Mouse (Mus musculus) kidney, embryonic 14.5 days (tissue): Measurements from ENCODE around the gene Mtx1. TPM values are rescaled to one million over a fixed set of nuclear protein-coding genes. Genes with fewer than 3 reads are reported as not detected.

ENCODE experiments used
- ATAC-seq: fragments of 200-750 bp; cut with Nextera tagmentation; 2 replicates; pipeline ENCODE4 v1.8.0; 2017; ENCODE audit warnings: moderate number of reproducible peaks, mild to moderate bottlenecking, moderate TSS enrichment, moderate library complexity; ENCODE audit not compliant: low FRiP score, low TSS enrichment
- H3K27ac ChIP-seq: fragments of 300-500 bp; sonication (generic); 2 replicates; pipeline ENCODE4 v1.5.1; 2014; ENCODE audit warnings: low read depth, mild to moderate bottlenecking, low read length, moderate library complexity, mixed read lengths
- H3K27me3 ChIP-seq: fragments of 300-500 bp; sonication (generic); 2 replicates; pipeline ENCODE4 v1.6.1; 2014; ENCODE audit warnings: mild to moderate bottlenecking, low read length; ENCODE audit not compliant: control insufficient read depth, insufficient read depth
- H3K36me3 ChIP-seq: fragments of 300-500 bp; sonication (generic); 2 replicates; pipeline ENCODE4 v1.6.1; 2014; ENCODE audit warnings: low read length, mixed read lengths; ENCODE audit not compliant: control insufficient read depth, insufficient read depth
- H3K4me1 ChIP-seq: fragments of 300-500 bp; sonication (generic); 2 replicates; pipeline ENCODE4 v1.6.1; 2014; ENCODE audit warnings: low read length, mixed read lengths; ENCODE audit not compliant: control insufficient read depth, insufficient read depth
- H3K4me2 ChIP-seq: fragments of 300-500 bp; sonication (generic); replicated peaks from 2 replicates; pipeline ENCODE4 v1.6.1; 2014; ENCODE audit warnings: low read depth, mild to moderate bottlenecking, low read length
- H3K4me3 ChIP-seq: fragments of 300-500 bp; sonication (generic); 2 replicates; pipeline ENCODE4 v1.5.1; 2014; ENCODE audit warnings: mild to moderate bottlenecking, low read length
- H3K9ac ChIP-seq: fragments of 300-500 bp; sonication (generic); 2 replicates; pipeline ENCODE4 v1.6.1; 2014; ENCODE audit warnings: low read depth, mild to moderate bottlenecking, low read length, moderate library complexity
- H3K9me3 ChIP-seq: fragments of 300-500 bp; sonication (generic); 2 replicates; pipeline ENCODE4 v1.6.1; 2016; ENCODE audit warnings: low read length; ENCODE audit not compliant: control insufficient read depth
- WGBS: fragments of 180-500 bp; shearing (Covaris S2); extraction: QIAGEN DNeasy Blood & Tissue Kit; methylation state at CpG from one replicate; pipeline ENCODE4 v1.1.7; 2014; 5-methylcytosine and 5-hydroxymethylcytosine counted together
- polyA plus RNA-seq: library from polyadenylated mRNA; unstranded; fragments of >200 nt; fragmentation: Nextera tagmentation; extraction: Ambion mirVana; gene quantifications from 2 replicates; pipeline ENCODE4 v1.2.1, GENCODE M21; 2014

Mtx1 gene
- polyA plus RNA-seq, 1 experiment from 2014 or later = 217 TPM

GRCm38 (mm10) chr3:89203142-89203514, 23.8 kb downstream of the Mtx1 start:
- no peaks in the 10 kb centered on the region for H3K9me3 ChIP-seq
- peak overlapping the region; percentile 54 for H3K4me2 ChIP-seq
- H3K4me1 ChIP-seq = peaks cover 4% of the 10 kb centered on the region
- H3K27ac ChIP-seq = no peak overlapping the region
- no peaks in the 10 kb centered on the region for H3K27me3 ChIP-seq
- peak overlapping the region; percentile 56 for H3K4me3 ChIP-seq
- H3K9ac ChIP-seq = peak overlapping the region; percentile 48
- H3K36me3 ChIP-seq = peaks cover 21% of the 10 kb centered on the region
- 44% methylated on average over 5 of the region's 5 CpGs for WGBS
- 0 out of 2 replicates have a peak, but pooled peaks have one; percentile 26 for ATAC-seq

GRCm38 (mm10) chr3:89202253-89203141, 24.4 kb downstream of the Mtx1 start, which contains the start of gene Gba:
Gene Gba (plus strand): TSS chr3:89202928.
- Histone ChIP-seq H3K4me1 (peaks cover 4% of the 10 kb centered on the region), H3K4me2 (peak within 1 kb of the TSS; percentile 54), H3K4me3 (peak within 1 kb of the TSS; percentile 56), H3K9ac (peak within 1 kb of the TSS; percentile 48), H3K27me3 (no peaks in the 10 kb centered on the region), H3K9me3 (no peaks in the 10 kb centered on the region), H3K36me3 (peaks cover 15% of the 10 kb centered on the region), H3K27ac (no peak within 1 kb of the TSS)
- WGBS = 27% methylated on average over 13 of the region's 13 CpGs
- ATAC-seq = peak; percentile 88

GRCm38 (mm10) chr3:89199839-89200238, 27.0 kb downstream of the Mtx1 start:
- Histone ChIP-seq H3K4me2 (no peak overlapping the region), H3K36me3 (no peaks in the 10 kb centered on the region), H3K27me3 (no peaks in the 10 kb centered on the region), H3K4me3 (no peak overlapping the region), H3K9ac (no peak overlapping the region), H3K9me3 (no peaks in the 10 kb centered on the region), H3K4me1 (peaks cover 4% of the 10 kb centered on the region), H3K27ac (no peak overlapping the region)
- ATAC-seq = no peak
- 86% methylated on average over 3 of the region's 3 CpGs for WGBS

GRCm38 (mm10) chr3:89195979-89196877, 30.7 kb downstream of the Mtx1 start:
- peak; percentile 98 for ATAC-seq
- no peaks in the 10 kb centered on the region for H3K36me3 ChIP-seq
- H3K4me1 ChIP-seq = no peaks in the 10 kb centered on the region
- peak overlapping the region; percentile 82 for H3K27ac ChIP-seq
- H3K4me2 ChIP-seq = peak overlapping the region; percentile 56
- 8% methylated on average over 33 of the region's 33 CpGs for WGBS
- no peaks in the 10 kb centered on the region for H3K27me3 ChIP-seq
- H3K9ac ChIP-seq = peak overlapping the region; percentile 67
- H3K9me3 ChIP-seq = no peaks in the 10 kb centered on the region
- peak overlapping the region; percentile 33; the same call in 1 of the 2 replicates for H3K4me3 ChIP-seq

DNA sequence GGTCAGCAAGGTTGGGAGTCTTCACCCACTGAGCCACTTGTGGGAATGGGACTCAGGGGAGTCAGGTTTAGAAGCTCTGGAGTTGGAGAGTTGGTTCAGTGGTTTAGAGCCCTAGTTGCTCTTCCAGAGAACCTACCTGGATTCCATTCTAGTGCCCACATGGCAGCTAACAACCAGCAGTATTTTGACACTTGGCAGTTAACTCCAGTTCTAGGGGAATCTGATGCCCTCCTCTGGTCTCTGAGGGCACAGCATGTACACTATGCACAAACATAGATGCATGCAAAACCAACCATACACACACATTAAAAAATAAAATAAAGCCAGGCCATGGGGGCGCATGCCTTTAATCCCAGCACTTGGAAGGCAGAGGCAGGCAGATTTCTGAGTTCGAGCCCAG, 33.0 kb downstream of the Mtx1 start:
- Histone ChIP-seq H3K4me2 (no peak overlapping the region), H3K27me3 (no peaks in the 10 kb centered on the region), H3K9ac (no peak overlapping the region), H3K9me3 (no peaks in the 10 kb centered on the region), H3K36me3 (no peaks in the 10 kb centered on the region), H3K4me3 (no peak overlapping the region), H3K4me1 (peaks cover under 1% of the 10 kb centered on the region; the same call in 1 of the 2 replicates), H3K27ac (no peak overlapping the region)
- ATAC-seq = no peak
- 88% methylated on average over 2 of the region's 2 CpGs for WGBS

GRCm38 (mm10) chr3:89193351-89193750, 33.5 kb downstream of the Mtx1 start:
- no peaks in the 10 kb centered on the region for H3K27me3 ChIP-seq
- peaks cover 5% of the 10 kb centered on the region; the same call in 1 of the 2 replicates for H3K4me1 ChIP-seq
- H3K4me2 ChIP-seq = no peak overlapping the region
- no peak overlapping the region for H3K4me3 ChIP-seq
- no peaks in the 10 kb centered on the region for H3K9me3 ChIP-seq
- no peak overlapping the region for H3K27ac ChIP-seq
- whole genome bisulfite sequencing = 70% methylated on average over 1 of the region's 1 CpGs
- H3K36me3 ChIP-seq = peaks cover 4% of the 10 kb centered on the region
- no peak overlapping the region for H3K9ac ChIP-seq
- ATAC-seq = no peak

GRCm38 (mm10) chr3:89190436-89190835, 36.5 kb downstream of the Mtx1 start:
- H3K4me2 ChIP-seq = no peak overlapping the region
- peaks cover 23% of the 10 kb centered on the region for H3K4me1 ChIP-seq
- ATAC-seq = no peak
- H3K36me3 ChIP-seq = peaks cover 9% of the 10 kb centered on the region
- no peak overlapping the region for H3K27ac ChIP-seq
- H3K27me3 ChIP-seq = no peaks in the 10 kb centered on the region
- no peak overlapping the region for H3K4me3 ChIP-seq
- no peaks in the 10 kb centered on the region for H3K9me3 ChIP-seq
- 83% methylated on average over 8 of the region's 8 CpGs for WGBS
- no peak overlapping the region for H3K9ac ChIP-seq

DNA sequence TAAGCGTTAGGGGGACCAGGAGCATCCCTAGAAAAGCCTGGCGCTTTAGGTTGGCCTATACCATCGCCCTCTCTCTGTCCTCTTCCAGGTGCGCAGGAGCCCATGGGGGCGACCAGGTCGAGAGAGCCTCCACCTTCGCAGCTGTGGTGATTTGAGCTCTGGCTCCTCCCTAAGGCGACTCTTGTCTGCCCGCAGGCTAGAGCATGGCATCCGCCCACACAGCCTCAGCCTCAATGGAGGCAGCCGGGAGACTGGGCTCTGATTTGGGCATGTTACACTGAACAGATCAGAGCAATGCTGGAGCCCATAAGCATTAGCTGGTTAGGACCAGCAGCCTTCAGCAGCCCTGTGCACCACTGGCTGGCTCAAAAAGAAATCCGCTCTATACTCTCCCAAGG, 38.4 kb downstream of the Mtx1 start:
- Histone ChIP-seq H3K4me1 (peaks cover 42% of the 10 kb centered on the region), H3K27me3 (no peaks in the 10 kb centered on the region), H3K4me2 (no peak overlapping the region), H3K9ac (no peak overlapping the region), H3K4me3 (no peak overlapping the region), H3K36me3 (peaks cover 9% of the 10 kb centered on the region), H3K27ac (peak overlapping the region; percentile 55; the same call in 1 of the 2 replicates), H3K9me3 (no peaks in the 10 kb centered on the region)
- WGBS = 63% methylated on average over 12 of the region's 12 CpGs
- no peak for ATAC-seq
